Mouse (Mus musculus) small intestine, adult 2 months (tissue): ENCODE data around the gene Calr.

ENCODE experiments used
- CTCF ChIP-seq: fragments of 200-500 bp; IDR thresholded peaks from 2 replicates; pipeline ENCODE4 v1.5.1; 2012; ENCODE audit warnings: low read depth, mild to moderate bottlenecking, control low read depth, inconsistent platforms, low read length, moderate library complexity, mixed read lengths; ENCODE audit not compliant: insufficient replicate concordance, insufficient read length; ENCODE audit errors: extremely low read depth
- POLR2A ChIP-seq: fragments of 200-500 bp; IDR thresholded peaks from 2 replicates; pipeline ENCODE4 v1.6.1; 2012; ENCODE audit warnings: low read depth, mild to moderate bottlenecking, control low read depth, inconsistent platforms, low read length, moderate library complexity

- no peak for TF ChIP-seq CTCF
- no peak for TF ChIP-seq POLR2A
These were observed 8.2 kb downstream of the Calr start for GRCm38 (mm10) chr8:84838513-84838912.
